Mouse (Mus musculus) right cerebral cortex, postnatal 25 days (tissue): ENCODE measurements around the gene Slc35g3.
"Not testable (repeated sequence)": the region's sequence is repeated elsewhere in the genome, so short reads cannot be mapped to it uniquely, and the experiment has no call there.

Experiments used
- DNase-seq: peaks from one replicate; pipeline ENCODE4 v3.0.0; 2022

The Slc35g3 gene

DNA sequence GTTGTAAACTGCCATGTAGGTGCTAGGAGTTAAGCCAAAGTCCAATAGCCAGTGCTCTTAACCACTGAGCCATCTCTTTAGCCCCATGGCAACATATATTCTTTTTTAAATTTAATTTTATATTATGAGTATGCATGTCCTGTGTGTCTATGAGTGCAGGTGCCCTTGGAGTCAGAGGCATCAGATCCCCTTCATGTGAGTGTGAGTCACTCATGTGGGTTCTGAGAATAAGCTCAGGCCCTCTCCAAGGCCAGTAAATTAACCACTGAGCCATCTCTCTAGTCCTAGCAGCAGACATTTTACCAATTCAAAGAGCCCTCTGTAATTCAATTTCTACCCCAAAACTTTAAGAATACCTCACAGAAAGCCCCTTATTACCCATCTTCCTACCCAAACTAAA is 9.1 kb downstream of the Slc35g3 start:
- DNase-seq, result no peak

DNA sequence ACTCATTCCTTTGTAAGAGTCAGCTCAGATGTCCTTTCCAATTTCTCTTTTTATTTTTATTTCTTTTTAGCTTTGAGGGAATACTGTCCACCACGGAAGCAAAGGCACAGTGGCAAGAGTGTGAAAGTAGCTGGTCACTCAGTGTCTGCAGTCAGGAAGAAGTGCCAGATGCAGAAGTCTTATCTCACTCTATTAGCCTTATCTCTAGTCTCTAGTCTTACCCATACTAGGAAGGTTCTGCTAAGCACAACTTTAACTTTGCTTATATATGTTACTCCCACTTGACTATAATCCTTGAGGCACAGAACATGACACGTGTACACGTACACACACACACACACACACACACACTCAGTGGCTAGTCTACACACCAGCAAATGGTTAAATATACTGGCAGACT is 10.1 kb downstream of the Slc35g3 start:
- no peak for DNase-seq

DNA sequence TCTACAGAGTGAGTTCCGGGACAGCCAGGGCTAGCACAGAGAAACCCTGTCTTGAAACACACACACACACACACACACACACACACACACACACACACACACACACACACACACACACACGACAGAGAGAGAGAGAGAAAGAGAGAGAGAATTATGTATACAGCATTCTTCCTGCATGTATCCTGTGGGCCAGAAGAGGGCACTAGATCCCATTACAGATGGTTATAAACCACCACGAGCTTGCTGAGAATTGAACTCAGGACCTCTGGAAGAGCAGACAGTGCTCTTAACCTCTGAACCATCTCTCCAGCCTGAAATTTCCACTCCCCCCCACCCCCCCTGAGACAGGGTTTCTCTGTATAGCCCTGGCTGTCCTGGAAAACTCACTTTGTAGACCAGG is 30.4 kb downstream of the Slc35g3 start:
- DNase-seq, result not testable (repeated sequence)

DNA sequence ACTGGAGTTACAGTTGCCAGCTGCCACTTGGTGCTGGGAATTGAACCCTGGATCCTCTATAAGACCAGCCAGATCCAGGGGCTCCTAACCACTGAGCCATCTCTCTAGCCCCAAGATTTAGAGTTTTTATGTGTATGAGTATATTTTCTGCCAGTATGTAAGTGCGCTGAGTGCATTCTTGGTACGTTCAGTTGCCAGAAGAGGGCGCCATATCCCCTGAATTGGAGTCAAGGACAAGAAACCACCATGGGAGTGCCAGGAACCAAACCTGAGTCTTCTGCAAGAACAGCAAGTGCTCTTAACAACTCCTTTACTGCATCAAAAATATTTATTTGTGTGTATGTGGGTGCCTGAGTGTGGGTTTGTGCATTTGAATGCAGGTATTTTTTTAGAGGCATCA is 32.7 kb downstream of the Slc35g3 start:
- DNase-seq, result no peak

DNA sequence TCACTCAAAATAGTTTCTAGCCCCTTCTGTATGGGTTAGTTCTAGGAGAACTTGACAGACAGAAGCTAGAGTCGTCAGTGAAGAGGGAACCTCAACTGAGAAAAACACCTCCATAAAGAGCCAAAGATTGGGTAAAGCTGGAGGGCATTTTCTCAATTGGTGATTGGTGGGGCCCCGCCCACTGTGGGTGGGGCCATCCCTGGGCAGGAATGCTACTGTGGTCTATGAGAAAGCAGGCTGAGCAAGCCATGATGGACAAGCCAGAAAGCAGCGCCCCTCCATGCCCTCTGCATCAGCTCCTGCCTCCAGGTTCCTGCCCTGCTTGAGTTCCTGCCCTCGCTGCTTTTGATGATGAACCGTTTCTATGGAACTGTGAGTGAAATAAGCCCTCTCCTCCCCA is 35.8 kb downstream of the Slc35g3 start:
- DNase-seq, result no peak

DNA sequence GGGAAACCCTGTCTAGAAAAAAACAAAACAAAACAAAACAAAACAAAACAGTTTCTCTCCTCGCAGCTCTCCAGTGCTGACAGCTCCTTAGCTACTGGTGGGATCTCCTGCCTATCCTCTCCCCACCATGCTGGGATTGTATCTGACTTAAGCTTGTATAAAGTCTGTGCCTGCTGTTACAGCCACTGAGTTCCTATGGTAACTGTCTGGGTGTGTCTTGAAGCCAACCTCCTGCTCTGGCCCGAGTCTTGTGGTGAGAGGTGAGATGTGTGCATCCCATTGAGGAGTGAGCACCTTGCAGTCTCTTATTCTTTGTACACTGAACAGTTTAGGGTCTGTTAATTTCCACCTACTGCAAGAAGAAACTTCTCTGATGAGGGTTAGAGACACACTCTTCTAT is 38.7 kb downstream of the Slc35g3 start:
- no peak for DNase-seq

DNA sequence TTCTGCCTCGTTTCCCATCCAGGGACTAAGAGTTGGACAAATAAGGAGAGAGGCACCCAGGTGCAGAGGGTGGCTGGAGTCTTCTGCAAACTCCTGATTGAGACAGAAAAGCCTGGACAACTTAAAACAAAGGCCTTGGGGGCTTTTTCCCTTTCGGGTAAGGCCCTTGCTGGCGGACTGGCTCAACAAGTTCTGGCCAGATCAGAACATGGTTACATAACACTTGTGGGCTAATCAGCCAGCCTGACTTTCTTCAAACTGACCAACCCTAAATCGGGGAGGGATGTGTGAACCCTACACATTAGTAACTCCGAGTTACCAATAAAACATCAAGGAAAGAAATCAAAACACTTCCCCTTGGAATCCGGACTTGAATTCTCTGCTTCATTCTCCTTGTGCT is 40.9 kb downstream of the Slc35g3 start:
- no peak for DNase-seq

DNA sequence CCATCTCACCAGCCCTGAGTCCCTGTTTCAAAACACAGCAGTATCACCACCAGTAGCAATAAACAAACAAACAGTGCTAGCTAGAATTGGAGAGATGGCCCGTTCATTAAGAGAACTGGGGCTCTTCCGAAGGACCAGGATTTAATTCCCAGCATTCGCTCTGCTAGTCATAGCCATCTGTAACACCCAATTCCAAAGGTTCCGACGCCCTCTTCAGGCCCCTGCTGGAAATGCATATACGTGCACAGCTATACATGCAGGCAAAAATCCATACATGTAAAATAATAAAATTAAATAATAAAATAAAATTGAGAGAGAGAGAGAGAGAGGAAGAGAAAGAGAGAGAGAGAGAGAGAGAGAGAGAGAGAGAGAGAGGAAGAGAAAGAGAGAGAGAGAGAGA is 42.3 kb downstream of the Slc35g3 start:
- no peak for DNase-seq

DNA sequence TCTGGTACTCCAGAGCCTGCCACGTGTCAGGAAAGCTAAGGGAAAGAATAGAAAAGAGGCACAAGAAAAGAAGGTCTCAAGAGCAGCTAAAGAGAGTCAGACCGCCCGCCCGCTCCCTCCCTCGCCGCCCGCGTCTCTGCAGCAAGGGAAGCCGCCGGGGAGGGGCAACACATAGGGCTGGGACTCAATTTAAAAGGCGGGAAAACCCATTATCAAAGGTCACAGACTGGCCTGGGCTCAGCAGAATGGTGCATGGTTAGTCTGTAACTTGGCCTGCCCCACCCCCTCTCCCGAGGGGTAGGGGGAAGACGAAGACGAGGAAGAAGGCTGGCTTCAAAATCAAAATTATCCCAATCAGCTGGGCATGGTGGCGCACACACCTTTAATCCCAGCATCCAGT is 43.1 kb downstream of the Slc35g3 start:
- DNase-seq, result no peak

DNA sequence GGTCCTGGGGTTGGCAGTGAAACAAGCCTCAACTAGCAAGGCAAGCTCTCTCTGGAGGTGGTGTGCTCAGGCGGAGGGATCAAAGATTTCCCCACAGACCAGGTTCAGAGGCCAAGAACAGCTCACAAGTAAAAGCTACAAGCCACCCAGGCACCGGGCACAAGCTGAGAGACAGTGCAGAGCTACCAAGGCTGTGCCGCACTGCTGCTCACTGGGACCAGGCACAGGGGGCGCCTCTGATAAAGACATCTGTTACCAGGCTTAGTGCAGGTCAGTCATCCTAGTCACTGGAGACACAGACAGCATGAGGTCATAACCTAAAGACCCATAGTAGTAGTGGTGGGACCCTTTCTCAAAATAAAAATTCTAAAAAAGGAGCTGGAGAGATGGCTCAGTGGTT is 44.8 kb downstream of the Slc35g3 start:
- no peak for DNase-seq

DNA sequence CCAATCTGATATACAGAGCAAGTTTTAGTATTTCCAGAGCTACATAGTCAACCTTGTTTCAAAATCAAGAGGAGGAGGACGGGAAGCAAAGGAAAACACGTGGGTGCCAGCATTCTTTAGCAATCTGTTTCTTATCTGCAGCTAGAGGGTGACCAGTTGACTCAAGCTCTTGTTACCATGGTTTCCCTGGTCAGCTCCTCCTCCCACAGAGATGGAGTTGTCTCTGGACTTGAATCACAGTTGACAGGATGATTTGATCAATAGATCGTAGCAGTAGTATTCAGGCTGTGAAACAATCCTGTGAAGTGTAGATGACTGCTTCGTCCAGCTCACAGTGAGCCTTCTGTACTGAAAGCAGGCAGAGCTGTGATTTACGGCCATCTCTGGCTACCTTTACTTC is 45.8 kb downstream of the Slc35g3 start:
- DNase-seq, result no peak

DNA sequence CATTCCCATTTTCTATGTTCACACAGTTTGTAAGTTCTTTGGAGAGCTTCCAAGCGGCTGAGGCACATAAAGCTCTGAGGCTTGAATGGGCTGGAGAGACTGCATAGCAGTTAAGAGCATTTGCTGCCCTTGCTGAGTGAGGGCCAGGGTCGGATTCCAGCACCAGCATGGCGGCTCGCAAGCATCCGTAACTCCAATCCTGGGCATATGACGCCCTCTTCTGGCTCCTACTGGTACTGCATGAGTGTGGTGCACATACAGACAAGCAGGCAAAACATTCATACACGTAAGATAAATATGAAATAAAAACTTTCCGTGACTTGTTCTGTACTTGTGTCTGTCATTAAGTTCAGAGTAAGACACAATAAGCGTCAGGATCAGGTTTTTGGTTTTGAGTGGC is 46.3 kb downstream of the Slc35g3 start:
- no peak for DNase-seq

DNA sequence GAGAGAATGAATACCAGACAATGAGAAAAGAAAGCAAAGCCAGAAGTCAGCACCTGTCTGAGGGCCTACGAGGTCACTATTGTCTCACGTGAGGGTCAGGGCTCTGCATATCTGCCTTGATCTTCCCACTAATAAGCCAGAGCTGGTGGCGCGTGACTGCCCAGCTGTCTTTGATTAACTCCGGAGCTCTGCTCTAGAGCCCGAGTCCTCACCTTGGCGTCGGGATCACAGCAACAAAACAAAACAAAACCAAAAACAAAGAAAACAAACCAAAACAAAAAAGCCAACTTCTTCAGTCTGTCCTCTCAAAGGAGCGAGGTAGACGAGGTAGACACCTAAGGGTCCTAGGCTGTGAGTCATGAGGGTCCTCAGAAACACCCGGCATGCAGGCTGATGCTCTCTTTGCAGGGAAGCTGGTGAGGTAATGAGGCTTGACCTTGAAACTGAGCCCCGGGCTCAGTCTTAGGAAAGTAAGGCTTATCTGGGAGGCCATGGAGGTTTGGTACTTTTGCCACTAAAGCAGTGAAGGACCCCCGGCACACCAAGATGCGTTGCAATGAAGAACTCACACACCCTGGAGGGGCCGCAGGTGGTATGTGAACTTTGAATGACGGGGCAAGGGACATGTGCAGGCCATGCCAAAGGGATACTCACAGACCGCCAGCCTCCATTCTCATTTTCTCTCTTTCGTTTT is 47.0 kb downstream of the Slc35g3 start:
- DNase-seq, result no peak

DNA sequence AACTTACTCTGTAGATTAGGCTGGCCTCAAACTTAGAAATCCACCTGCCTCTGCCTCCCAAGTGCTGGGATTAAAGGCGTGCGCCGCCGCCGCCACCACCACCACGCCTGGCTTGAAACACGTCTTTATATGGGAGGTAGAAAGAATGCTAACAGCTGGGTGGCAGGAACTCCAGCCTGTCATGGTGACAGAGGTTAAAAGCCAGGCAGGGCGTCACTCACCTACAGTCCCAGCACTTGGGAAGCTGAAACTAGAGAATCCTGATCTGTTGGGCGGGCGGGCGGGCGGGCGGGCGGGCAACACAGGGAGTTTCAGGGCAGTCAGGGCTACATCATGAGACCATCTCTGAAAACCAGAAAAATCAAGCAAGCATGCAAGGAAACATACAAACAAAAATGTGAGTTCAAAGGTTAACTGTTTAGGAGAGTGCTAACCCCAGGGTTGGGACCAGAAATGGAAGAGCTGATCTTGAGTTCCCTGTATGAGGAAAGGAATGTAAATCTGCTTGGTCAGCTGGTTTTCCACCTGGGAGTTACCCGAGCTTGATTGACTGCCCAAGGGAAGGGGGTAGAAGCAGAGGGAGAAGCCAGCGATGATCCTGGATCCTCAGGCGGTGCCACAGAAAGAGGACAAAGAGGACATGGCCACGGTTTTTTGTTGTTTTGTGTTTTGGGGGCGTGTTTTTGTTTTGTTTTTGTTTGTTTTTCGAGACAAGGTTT is 48.7 kb downstream of the Slc35g3 start:
- DNase-seq, result no peak

DNA sequence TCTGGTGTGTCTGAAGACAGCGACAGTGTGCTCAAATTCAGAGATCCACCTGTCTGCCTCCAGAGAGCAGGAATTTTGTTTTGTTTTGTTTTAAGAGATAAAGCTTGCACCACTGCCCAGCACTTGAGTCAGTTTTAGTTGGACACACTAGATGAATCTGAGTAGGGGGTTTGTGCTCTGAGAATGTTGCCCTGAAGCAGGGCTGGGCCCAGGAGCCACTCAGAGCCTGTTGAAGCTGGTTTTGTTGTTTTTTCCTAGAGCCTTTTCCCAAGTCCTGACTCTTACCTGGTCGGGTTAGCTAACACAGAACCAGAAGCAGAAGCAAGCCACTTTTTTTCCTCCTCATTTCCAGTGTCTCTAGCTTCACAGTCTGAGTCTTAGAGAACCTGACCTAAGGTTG is 50.7 kb downstream of the Slc35g3 start:
- DNase-seq, result no peak

DNA sequence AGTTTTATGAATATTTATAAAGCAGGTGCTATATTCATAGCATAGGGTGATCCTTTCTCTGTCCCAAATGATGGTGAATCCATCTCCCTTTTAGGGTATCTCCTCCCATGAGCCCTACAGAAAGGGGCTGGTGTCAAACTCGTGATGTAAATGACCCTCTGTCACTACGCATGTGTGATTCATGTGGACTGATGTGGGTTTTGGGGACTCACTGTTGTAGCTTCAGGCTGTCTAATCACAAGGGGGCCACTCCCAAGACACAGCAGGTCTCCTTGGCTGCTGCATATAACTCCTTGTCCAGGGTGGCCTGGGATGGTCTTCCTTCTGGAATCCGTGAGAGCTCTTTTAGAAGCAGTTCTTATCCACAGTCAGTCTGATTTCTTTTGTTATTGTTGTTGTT is 51.3 kb downstream of the Slc35g3 start:
- DNase-seq, result no peak
